ENCODE assay signal across 14 mouse cellular contexts in the genomic region with DNA sequence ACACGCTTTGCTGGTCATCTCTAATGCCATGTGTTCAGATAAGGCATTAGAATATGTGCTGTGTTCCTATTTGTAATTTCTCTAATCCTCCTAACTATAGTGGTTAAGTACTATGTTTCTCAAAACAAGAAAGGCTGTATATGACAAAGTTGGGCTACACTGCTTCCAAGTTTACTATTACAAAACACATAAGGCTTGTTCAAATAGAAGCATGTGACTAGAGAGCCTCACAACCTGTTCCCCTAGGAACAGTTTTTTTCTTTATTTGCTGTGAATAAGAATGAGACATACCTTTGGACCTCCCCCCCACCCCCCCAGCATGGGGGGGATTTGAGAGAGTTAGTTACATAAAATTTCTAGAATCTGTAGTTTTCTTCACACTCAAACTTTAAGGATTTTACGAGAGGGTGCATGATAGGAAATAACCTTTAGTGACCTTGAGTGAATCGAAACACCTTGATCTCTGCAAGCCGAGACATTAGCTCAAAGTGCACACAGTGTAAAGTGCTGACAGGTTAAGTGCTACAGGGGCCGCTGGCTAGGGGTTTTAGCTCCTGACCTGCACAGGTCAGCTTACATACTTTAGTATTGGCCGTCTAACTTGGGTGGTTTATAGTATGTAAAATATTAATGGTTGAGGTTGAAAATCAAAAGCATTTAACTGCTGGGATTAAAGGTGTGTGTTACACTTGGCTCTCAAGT. TPM values are rescaled to one million over a fixed set of nuclear protein-coding genes. Genes with fewer than 3 reads are reported as not detected.
DNase-seq lines count a peak whose midpoint lies in the region; ATAC-seq and TF ChIP-seq lines count a peak whose summit lies in the region.
"Had no signal": no experiment of that assay in that cellular context is flagged by ENCODE, and none has a peak within 500 bp of the region (broad histone marks: within the 10 kb centered on the region; RNA-seq: fewer than 3 reads in every experiment).

No protein-coding gene starts in this region.

- WGBS in kidney, adult 2 months: 39% methylated on average over 6 of the region's 6 CpGs
- 63% methylated on average over 6 of the region's 6 CpGs for WGBS in intestine, embryonic 16.5 days
- 52% methylated on average over 6 of the region's 6 CpGs for WGBS in kidney, postnatal 0 days
- WGBS in stomach, postnatal 0 days: 68% methylated on average over 6 of the region's 6 CpGs

- H3K4me3 ChIP-seq in kidney, adult 2 months (ENCODE audit: insufficient read depth, low read depth, low read length): no peak overlapping the region
- H3K4me3 ChIP-seq in intestine, embryonic 16.5 days (ENCODE audit: low read length): no peak overlapping the region
- H3K4me3 ChIP-seq in kidney, postnatal 0 days (replicated peaks; ENCODE audit: low read depth, low read length): no peak overlapping the region
- no peak overlapping the region for H3K4me3 ChIP-seq in stomach, postnatal 0 days (ENCODE audit: low read depth, low read length)

- ATAC-seq in intestine, embryonic 16.5 days: 0 out of 2 replicates have a peak, but pooled peaks have one; percentile 10
- ATAC-seq in kidney, postnatal 0 days (replicated peaks; ENCODE audit: low FRiP score, low read depth): peak; percentile 40; the same call in 1 of the 2 replicates
- no peak for ATAC-seq in stomach, postnatal 0 days (ENCODE audit: low FRiP score, low TSS enrichment)
- ATAC-seq: hindbrain, postnatal 0 days had no signal

- H3K4me2 ChIP-seq in intestine, embryonic 16.5 days (ENCODE audit: low read depth, low read length): no peak overlapping the region
- no peak overlapping the region for H3K4me2 ChIP-seq in kidney, postnatal 0 days (ENCODE audit: low read length)
- no peak overlapping the region for H3K4me2 ChIP-seq in stomach, postnatal 0 days (replicated peaks; ENCODE audit: low read depth)

- peak overlapping the region; percentile 75 for H3K27ac ChIP-seq in kidney, adult 2 months (ENCODE audit: insufficient read depth, low read depth, low read length)
- no peak overlapping the region for H3K27ac ChIP-seq in intestine, embryonic 16.5 days (ENCODE audit: low read length)
- no peak overlapping the region for H3K27ac ChIP-seq in kidney, postnatal 0 days
- no peak overlapping the region for H3K27ac ChIP-seq in stomach, postnatal 0 days (replicated peaks)
- H3K27ac ChIP-seq: hindbrain, postnatal 0 days had no signal

- no peak overlapping the region for H3K9ac ChIP-seq in intestine, embryonic 16.5 days (ENCODE audit: low read depth, low read length)
- H3K9ac ChIP-seq in kidney, postnatal 0 days (ENCODE audit: low read depth, low read length): no peak overlapping the region
- no peak overlapping the region for H3K9ac ChIP-seq in stomach, postnatal 0 days (ENCODE audit: low read length)

- no peaks in the 10 kb centered on the region for H3K9me3 ChIP-seq in intestine, embryonic 16.5 days (ENCODE audit: control insufficient read depth, low read length)
- no peaks in the 10 kb centered on the region for H3K9me3 ChIP-seq in kidney, postnatal 0 days (replicated peaks; ENCODE audit: low read length)
- no peaks in the 10 kb centered on the region for H3K9me3 ChIP-seq in stomach, postnatal 0 days (ENCODE audit: control insufficient read depth, low read length)

- no peaks in the 10 kb centered on the region; the same call in 1 of the 2 replicates for H3K36me3 ChIP-seq in kidney, adult 2 months (ENCODE audit: control insufficient read depth, insufficient read depth, low read length)
- H3K36me3 ChIP-seq in intestine, embryonic 16.5 days (ENCODE audit: control insufficient read depth, insufficient read depth, low read length): peaks cover 10% of the 10 kb centered on the region; the same call in 1 of the 2 replicates
- H3K36me3 ChIP-seq in kidney, postnatal 0 days (ENCODE audit: insufficient read depth, low read length): peaks cover 16% of the 10 kb centered on the region; the same call in 1 of the 2 replicates
- H3K36me3 ChIP-seq in stomach, postnatal 0 days (ENCODE audit: control insufficient read depth, insufficient read depth, low read length): 0 out of 2 replicates have a peak, but pooled peaks cover 3% of the 10 kb centered on the region

- H3K4me1 ChIP-seq in kidney, adult 2 months (ENCODE audit: control insufficient read depth, insufficient read depth, low read length): peaks cover 16% of the 10 kb centered on the region
- H3K4me1 ChIP-seq in intestine, embryonic 16.5 days (ENCODE audit: control insufficient read depth, insufficient read depth, low read length): peaks cover 9% of the 10 kb centered on the region
- H3K4me1 ChIP-seq in kidney, postnatal 0 days (replicated peaks; ENCODE audit: insufficient read depth, low read length): peaks cover 9% of the 10 kb centered on the region
- peaks cover 2% of the 10 kb centered on the region; the same call in 1 of the 2 replicates for H3K4me1 ChIP-seq in stomach, postnatal 0 days (replicated peaks; ENCODE audit: control insufficient read depth, insufficient read depth)

- peak; percentile 42 for DNase-seq in kidney, adult 2 months
- no peak for DNase-seq in kidney, adult 18-20 months
- peak; percentile 4 for DNase-seq in kidney, postnatal 0 days (ENCODE audit: low spot score)
- peak; percentile 18 for DNase-seq in stomach, postnatal 0 days (ENCODE audit: low spot score)
- DNase-seq in cerebellum, adult 18-20 months: no peak
- DNase-seq in urinary bladder, postnatal 25 days (ENCODE audit: low spot score): no peak
- DNase-seq: cerebellum, postnatal 10 days; gastrocnemius, postnatal 10 days; heart, adult 18-20 months; midbrain, embryonic 14.5 days; right cerebral cortex, postnatal 4 days; thymus, postnatal 4 days had no signal

- TF ChIP-seq EP300 in stomach, postnatal 0 days (optimal IDR thresholded peaks at IDR 0.05): no peak

- no peaks in the 10 kb centered on the region for H3K27me3 ChIP-seq in kidney, adult 2 months (replicated peaks; ENCODE audit: control insufficient read depth, insufficient read depth, low read length)
- H3K27me3 ChIP-seq in intestine, embryonic 16.5 days (replicated peaks; ENCODE audit: control insufficient read depth, insufficient read depth, low read length): no peaks in the 10 kb centered on the region
- H3K27me3 ChIP-seq in kidney, postnatal 0 days (ENCODE audit: insufficient read depth, low read length): no peaks in the 10 kb centered on the region
- no peaks in the 10 kb centered on the region for H3K27me3 ChIP-seq in stomach, postnatal 0 days (ENCODE audit: control insufficient read depth, insufficient read depth, low read length)

- TF ChIP-seq POLR2A in kidney, adult 2 months (IDR thresholded peaks at IDR 0.05; ENCODE audit: low read depth, low read length): no peak

- TF ChIP-seq CTCF in kidney, adult 2 months (conservative IDR thresholded peaks at IDR 0.05; ENCODE audit: insufficient read depth, insufficient read length, low read depth, low read length): no peak
- no peak for TF ChIP-seq CTCF in kidney, postnatal 0 days (IDR thresholded peaks at IDR 0.05; ENCODE audit: low read depth)
- no peak for TF ChIP-seq CTCF in stomach, postnatal 0 days (IDR thresholded peaks at IDR 0.05; ENCODE audit: low read depth)

RNA-seq across cellular contexts. Expression of a gene that starts 4.9 kb away (rescaled TPM):
- polyA plus RNA-seq in kidney, adult 2 months (2012; rRNA removed): 135 and 216 TPM in 2 replicates
- polyA plus RNA-seq in intestine, embryonic 16.5 days (2015; fragmentation: Nextera tagmentation; extraction: Ambion mirVana): 185 and 190 TPM in 2 replicates
- polyA plus RNA-seq in kidney, postnatal 0 days (2015; fragmentation: Nextera tagmentation; extraction: Ambion mirVana): 307 and 324 TPM in 2 replicates
- polyA plus RNA-seq in stomach, postnatal 0 days (2015; fragmentation: Nextera tagmentation; extraction: Ambion mirVana): 167 and 178 TPM in 2 replicates

RNA-seq across cellular contexts. Expression of a gene that starts 56.5 kb away (rescaled TPM):
- polyA plus RNA-seq in kidney, adult 2 months (2012; rRNA removed): 11.4 and 18.0 TPM in 2 replicates
- 34.9 and 35.3 TPM in 2 replicates for polyA plus RNA-seq in intestine, embryonic 16.5 days (2015; fragmentation: Nextera tagmentation; extraction: Ambion mirVana)
- polyA plus RNA-seq in kidney, postnatal 0 days (2015; fragmentation: Nextera tagmentation; extraction: Ambion mirVana): 45.7 and 46.3 TPM in 2 replicates
- polyA plus RNA-seq in stomach, postnatal 0 days (2015; fragmentation: Nextera tagmentation; extraction: Ambion mirVana): 19.0 and 19.6 TPM in 2 replicates

Comparison
In these comparisons a context has a peak if more than half of its experiments do, and no peak if none do; other contexts are left out.
1. DNase-seq: peak in kidney, adult 2 months (single experiment), kidney, postnatal 0 days (single experiment) and stomach, postnatal 0 days (single experiment); none in kidney, adult 18-20 months (single experiment), cerebellum, adult 18-20 months (0 of 2) and urinary bladder, postnatal 25 days (single experiment).